Mouse (Mus musculus) embryo, embryonic 9.5 days (tissue): ENCODE results near the gene Slc20a1.

Experiments
- DNase-seq: peaks from one replicate; pipeline ENCODE4 v3.0.0-alpha.2; 2017; ENCODE audit errors: extremely low spot score

The Slc20a1 gene

GRCm38 (mm10) chr2:129227011-129227529, 28.5 kb downstream of the Slc20a1 start:
- DNase-seq: no peak

GRCm38 (mm10) chr2:129227709-129228108, 29.1 kb downstream of the Slc20a1 start:
- DNase-seq: no peak

- no peak for DNase-seq
These were observed 30.0 kb downstream of the Slc20a1 start for GRCm38 (mm10) chr2:129228571-129228970.

- no peak for DNase-seq
These were observed 30.8 kb downstream of the Slc20a1 start for GRCm38 (mm10) chr2:129229316-129229715.

DNA sequence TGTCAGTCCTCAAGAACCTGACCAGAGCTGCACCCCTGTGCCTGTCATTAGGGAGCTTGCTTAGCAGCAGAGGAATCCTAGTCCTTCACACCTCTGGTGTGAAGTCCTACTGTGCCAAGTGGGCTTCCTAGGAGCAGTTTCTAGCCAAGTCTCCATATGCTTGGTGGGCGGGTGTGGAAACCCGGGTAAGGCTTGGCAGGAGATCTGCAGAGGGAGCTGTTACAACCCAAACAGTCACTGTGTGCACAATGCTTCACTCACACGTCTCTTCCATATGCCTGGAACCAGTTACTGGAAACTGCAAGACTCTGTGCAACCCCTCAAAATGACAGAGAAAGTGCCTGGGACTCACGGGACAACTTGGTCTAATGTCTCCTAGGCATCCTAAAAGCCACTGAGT, 33.5 kb downstream of the Slc20a1 start:
- no peak for DNase-seq

DNA sequence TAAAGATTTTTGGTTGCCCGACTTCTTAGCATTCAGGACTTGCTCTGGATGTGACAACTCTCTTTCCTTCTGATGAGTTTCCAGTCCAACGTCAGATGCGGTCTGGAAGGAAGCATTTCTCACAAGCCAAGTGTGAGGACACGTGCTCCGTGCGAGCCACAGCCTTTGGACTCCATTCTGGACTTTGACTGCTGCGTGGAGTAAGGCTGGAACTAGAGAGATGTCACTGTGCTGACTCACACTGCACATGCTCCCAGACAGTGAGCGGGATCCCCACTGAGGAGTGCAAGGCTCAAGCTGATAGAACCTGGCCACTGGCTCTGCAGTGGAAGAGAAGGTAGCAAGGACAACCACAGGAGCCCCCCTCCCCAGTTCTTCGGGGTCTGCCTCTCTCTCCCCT, 33.9 kb downstream of the Slc20a1 start:
- DNase-seq: no peak

GRCm38 (mm10) chr2:129233218-129233617, 34.7 kb downstream of the Slc20a1 start:
- no peak for DNase-seq

DNA sequence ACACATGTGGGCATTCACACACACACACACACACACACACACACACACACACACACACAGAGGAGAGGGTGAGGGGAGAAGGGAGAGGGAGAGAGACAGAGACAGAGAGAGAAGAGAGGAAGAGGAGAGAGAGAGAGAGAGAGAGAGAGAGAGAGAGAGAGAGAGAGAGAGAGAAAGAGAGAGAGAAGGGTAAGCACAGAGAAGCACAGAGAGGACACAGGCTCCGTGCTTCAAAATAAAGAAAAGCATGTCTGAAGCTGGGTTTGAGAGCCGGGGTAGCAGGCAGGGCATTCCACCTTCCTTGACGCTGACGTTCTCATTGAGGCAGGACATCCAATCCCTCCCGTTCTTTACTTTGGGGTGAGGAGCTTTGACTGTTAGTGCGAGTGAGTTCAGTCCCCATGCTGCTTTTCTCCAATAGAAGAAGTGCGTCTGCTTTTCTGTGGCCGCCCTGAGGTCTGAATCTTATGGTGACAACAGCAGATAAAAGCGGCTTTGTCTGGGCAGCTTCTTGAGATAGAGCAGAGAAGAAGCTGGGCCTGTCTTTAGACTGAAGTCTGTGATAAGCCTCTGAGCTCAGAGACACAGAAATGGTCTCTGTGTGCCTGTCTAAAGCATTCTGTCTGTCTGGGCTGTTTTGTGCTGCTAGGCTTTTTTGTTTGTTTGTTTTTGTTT, 35.4 kb downstream of the Slc20a1 start:
- no peak for DNase-seq

- DNase-seq: no peak
These were observed 36.2 kb downstream of the Slc20a1 start for GRCm38 (mm10) chr2:129234731-129235130.

DNA sequence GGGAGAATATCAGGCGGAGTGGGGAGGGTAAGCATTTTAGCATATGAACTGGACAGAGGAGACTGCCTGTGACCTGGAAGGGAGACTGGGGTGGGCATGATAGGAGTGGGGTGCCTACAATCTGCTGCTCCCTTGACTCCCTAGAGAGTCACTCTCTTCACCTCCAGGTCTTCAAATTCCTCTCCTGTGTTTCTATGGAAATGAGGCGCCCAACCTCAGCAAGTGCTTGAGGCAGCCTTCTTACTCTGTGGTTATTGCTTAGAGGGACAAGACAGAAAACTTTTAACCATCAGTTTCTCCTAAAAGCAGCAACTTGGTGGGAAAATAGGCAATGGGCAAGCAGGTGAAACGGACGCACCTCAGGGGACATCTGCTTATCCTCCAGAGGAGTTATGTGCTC, 38.0 kb downstream of the Slc20a1 start:
- DNase-seq: no peak

DNA sequence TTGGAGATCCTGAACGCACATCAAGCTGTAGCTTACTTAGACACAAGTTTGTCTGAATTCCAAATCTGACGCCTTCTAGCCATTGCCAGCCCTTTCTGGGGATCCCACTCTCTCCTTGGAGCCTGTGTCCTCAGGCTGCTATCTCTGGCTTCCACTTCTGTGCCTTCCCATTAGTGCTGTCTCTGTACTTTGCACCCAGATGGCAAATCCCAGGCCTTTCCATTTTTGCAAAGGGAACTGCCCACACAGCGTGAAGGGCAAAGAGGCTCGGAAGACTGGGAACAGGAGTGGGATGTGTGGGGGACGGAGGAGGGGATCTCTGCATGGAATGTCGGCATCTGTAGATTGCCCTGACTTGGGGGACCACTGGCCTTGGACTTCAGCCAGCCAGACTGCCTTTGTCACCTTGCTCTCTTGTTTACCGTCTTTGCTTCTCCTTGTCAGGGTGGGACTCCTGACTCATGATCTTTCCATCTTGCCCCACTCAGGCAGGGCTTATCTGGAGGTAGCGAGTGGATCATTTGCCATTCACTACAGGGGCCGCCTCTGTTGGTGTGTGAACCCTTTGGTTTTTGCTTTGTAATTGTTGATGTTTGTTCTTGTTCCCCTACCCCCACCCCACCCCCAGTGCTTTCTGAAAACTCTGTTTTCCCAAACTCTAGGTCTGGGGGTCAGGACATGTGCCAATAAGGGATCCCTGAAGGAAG, 42.3 kb downstream of the Slc20a1 start:
- DNase-seq: no peak

GRCm38 (mm10) chr2:129241845-129242833, 43.6 kb downstream of the Slc20a1 start:
- peak; percentile 39 for DNase-seq

- DNase-seq: no peak
These were observed 44.4 kb downstream of the Slc20a1 start for GRCm38 (mm10) chr2:129243005-129243404.

DNA sequence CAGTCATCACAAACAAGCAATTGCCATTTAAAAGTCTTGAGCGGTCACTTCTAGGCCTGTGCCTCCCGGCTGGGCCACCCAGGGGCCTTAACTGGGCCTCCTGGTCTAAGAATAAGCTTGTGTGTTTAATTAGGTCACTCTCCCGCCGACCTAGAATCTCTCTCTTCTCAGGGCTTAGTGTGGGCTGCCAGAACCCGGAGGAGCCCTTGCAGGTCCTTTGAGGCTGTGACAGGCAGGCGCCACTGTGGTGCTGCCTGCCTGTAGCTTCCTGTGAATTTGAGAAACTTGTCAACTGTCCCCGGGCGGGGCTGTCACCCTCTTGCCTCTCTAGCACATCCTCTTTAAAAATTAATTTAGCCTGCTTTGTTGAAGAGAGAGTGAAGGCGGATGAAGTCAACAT, 45.2 kb downstream of the Slc20a1 start:
- DNase-seq: no peak

GRCm38 (mm10) chr2:129244446-129245120, 46.0 kb downstream of the Slc20a1 start:
- DNase-seq: no peak

GRCm38 (mm10) chr2:129245618-129246017, 47.1 kb downstream of the Slc20a1 start:
- DNase-seq: no peak

DNA sequence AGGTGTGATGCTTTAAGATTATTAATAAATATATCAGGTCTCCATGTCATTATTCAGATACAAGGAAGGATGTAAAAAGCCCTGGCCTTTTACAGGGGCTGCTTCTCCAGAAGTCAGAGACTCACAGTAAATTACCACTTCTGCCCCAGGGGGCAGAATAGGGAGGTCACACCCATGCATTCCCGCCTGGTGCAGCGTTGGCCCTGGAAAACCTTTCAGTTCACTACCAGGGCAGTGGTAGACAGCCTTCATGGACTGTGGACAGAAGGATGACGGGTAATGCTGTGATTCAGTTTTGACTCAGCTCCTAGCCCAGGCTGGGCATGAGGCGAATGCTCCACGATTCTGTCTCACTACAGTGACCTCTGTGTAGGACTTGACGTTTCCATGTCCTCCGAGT, 47.9 kb downstream of the Slc20a1 start:
- DNase-seq: no peak

DNA sequence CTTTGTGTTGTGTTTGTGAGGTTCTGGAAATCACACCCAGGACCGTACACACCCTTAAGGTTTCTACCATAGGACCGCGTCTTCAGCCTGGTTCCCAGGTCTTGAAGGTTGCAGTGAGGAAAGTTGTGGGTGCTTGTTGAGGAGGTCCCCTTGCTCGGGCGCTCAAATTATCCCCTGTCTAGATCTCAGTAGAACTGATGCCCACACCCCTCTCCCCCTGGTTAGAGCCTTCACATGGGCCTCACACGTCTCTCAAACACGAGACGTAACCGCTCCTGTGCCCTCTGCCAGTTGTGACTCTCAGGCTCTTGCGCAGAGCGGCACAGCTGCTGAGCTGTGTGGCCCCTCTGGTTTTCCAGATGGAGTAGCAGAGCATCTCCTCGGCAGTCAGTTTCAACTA, 48.4 kb downstream of the Slc20a1 start:
- DNase-seq: no peak

DNA sequence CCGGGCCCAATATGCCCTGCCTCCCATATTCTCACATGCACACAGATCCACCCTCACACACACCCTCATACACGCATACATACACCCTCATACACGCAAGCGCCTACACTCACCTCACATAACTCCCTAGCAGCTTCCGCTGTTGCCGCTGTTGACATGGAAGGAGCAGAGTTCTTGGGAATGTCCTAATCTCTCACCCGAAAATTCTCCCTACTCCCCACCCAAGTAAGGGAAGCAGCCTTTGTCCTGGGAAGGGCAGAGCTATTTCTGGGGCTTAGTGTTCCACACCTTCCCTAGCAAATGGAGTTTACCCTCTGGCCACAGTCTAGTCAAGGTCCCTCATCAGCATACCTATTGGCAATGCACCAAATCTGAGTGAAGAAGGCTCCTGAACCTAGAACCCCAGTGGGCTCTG, 49.1 kb downstream of the Slc20a1 start:
- no peak for DNase-seq

DNA sequence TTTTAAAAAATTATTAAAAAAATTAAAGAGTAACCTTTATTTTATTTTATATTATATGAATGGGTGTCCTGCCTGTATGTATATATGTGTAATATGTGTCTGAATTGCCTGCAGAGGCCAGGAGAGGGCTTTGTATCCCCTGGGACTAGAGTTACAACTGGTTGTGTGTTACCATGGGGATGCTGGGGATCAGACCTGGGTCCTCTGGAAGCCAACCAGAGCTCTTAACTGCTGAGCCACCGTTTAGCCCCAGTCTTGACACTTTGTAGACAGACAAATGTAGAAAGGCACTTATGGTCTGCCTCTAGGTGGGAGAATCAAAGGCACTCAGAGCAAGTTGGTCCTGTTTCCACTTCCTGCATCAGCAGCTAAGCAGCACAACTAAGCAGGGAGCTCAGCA, 50.8 kb downstream of the Slc20a1 start:
- no peak for DNase-seq

DNA sequence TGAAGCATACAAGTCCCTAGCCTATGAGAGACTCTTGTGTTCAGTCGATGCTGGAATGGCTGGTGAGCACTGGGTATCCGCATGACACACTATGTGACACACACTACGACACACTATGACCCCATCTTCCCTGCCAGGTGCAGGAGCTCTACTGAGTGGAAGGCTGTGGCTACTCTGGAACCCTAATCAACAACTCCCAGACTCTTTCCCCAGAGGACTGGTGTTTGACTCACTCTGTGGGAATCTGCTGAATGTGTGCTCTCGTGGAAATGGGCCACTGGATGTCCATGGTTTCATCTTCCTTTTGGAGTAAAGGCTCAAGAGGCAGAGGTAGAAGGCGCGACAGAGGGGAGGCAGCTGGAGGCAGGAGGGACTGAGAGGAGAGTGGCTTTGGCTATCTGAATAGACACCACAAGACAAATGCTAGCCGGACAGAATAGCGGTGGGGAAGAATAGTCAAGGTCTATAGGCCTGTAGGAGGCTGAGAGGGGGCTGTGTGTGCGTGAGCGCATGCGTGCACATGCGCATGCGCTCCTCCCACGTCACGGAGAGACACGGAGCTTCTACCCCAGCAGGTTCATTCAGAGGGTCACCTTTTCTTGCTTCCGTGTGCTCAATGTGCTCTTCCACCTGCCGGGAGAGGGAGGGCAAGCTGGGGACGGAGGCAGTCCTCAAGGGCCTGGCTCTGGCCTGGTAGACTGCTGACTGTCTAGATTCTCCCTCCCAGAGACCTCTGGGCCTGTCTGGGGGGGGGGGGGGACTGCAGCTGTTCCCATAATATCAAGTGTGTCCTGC, 54.5 kb downstream of the Slc20a1 start:
- no peak for DNase-seq
